In genomic region chr13:74563483-74564330, GRCm38 (mm10) we compare ENCODE assay signal across 8 mouse cellular contexts.
DNase-seq lines count a peak whose midpoint lies in the region; ATAC-seq lines count a peak whose summit lies in the region.
"Not testable (repeated sequence)": the region's sequence is repeated elsewhere in the genome, so short reads cannot be mapped to it uniquely, and the experiment has no call there.

No protein-coding gene starts in this region.

- not testable (repeated sequence) for H3K36me3 ChIP-seq in lung, embryonic 16.5 days (ENCODE audit: control insufficient read depth, insufficient read depth, low read length)

- DNase-seq in MEL-GATA-1-ER (ENCODE audit: extremely low read depth, low read depth), result peak; percentile 76
- peak; percentile 46 for DNase-seq in cerebellum, adult 8-10 months
- peak; percentile 69 for DNase-seq in forelimb bud, embryonic 11.5 days (ENCODE audit: low read depth, low spot score)
- DNase-seq in layer of hippocampus, adult 9-10 months (ENCODE audit: low spot score), result peak; percentile 53
- peak; percentile 41 for DNase-seq in ovary, postnatal 10 days (ENCODE audit: low spot score)
- DNase-seq in thymus, postnatal 10 days (ENCODE audit: low spot score in 2 of 2), result peak; percentile 65 to 66

- H3K4me2 ChIP-seq in lung, embryonic 16.5 days (ENCODE audit: low read depth, low read length), result peak overlapping the region; percentile 55

- peak overlapping the region; percentile 59 for H3K4me3 ChIP-seq in lung, embryonic 16.5 days (ENCODE audit: low read length)

- not testable (repeated sequence) for H3K27me3 ChIP-seq in lung, embryonic 16.5 days (ENCODE audit: control insufficient read depth, insufficient read depth, low read depth, low read length)

- WGBS in lung, embryonic 16.5 days, result under 1% methylated on average over 27 of the region's 27 CpGs

- H3K27ac ChIP-seq in lung, embryonic 16.5 days (ENCODE audit: low read length), result peak overlapping the region; percentile 92

- H3K4me1 ChIP-seq in lung, embryonic 16.5 days (replicated peaks; ENCODE audit: control insufficient read depth, insufficient read depth, low read length), result not testable (repeated sequence)

- not testable (repeated sequence) for H3K9me3 ChIP-seq in lung, embryonic 16.5 days (ENCODE audit: control insufficient read depth, low read length)

- H3K9ac ChIP-seq in lung, embryonic 16.5 days (ENCODE audit: low read length), result peak overlapping the region; percentile 70

- ATAC-seq in hematopoietic stem cell, adult 5-6 weeks (replicated peaks in 1 of 2; ENCODE audit: insufficient read depth in 1 of 2, low FRiP score in 2 of 2, low TSS enrichment in 1 of 2, low read depth in 1 of 2, poor library complexity in 2 of 2, severe bottlenecking in 2 of 2), result peak; percentile 99
- ATAC-seq in lung, embryonic 16.5 days (ENCODE audit: low read depth), result peak; percentile 99

Comparison
In these comparisons a context has a peak if more than half of its experiments do, and no peak if none do; other contexts are left out.
1. Peak in every context shown above with its lines: DNase-seq, ATAC-seq, H3K4me3 ChIP-seq and H3K27ac ChIP-seq.